Mouse (Mus musculus): ENCODE measurements around the gene Msgn1. TPM values are rescaled to one million over a fixed set of nuclear protein-coding genes. Genes with fewer than 3 reads are reported as not detected.

Gene Msgn1
- polyA plus RNA-seq, 1 experiment from 2014 or later = not detected

DNA sequence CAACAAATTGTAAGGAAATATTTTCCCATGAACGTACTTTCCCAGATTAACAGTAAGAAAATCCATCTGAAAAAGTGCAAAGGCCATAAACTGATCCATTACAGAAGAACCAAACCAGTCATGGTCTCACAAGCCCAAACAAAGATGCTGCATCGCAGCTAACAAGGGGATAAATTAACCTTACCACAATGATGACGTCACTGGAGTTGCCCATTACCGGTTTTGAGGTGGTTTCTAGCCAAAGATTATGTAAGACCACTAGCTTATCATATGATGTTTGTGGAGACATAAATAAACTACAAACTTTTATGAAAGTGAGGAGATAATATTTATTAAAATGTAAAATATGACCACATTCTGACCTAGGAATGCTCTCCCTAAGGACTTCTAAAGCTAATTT is 2.5 kb downstream of the Msgn1 start:
- no peak overlapping the region for H3K4me3 ChIP-seq (ENCODE audit: low read length)
- no peak overlapping the region for H3K27ac ChIP-seq (ENCODE audit: low read depth, low read length)
- H3K27me3 ChIP-seq (replicated peaks; ENCODE audit: control insufficient read depth, insufficient read depth, low read length) = no peaks in the 10 kb centered on the region
- H3K9ac ChIP-seq (ENCODE audit: low read depth, low read length) = no peak overlapping the region
- H3K4me1 ChIP-seq (ENCODE audit: control insufficient read depth, insufficient read depth, low read depth, low read length) = no peaks in the 10 kb centered on the region
- H3K9me3 ChIP-seq (ENCODE audit: control insufficient read depth, low read length) = no peaks in the 10 kb centered on the region
- no peak for ATAC-seq
- H3K4me2 ChIP-seq (ENCODE audit: low read length) = no peak overlapping the region
- WGBS = 84% methylated on average over 4 of the region's 4 CpGs
- no peaks in the 10 kb centered on the region for H3K36me3 ChIP-seq (ENCODE audit: control insufficient read depth, insufficient read depth, low read length)

DNA sequence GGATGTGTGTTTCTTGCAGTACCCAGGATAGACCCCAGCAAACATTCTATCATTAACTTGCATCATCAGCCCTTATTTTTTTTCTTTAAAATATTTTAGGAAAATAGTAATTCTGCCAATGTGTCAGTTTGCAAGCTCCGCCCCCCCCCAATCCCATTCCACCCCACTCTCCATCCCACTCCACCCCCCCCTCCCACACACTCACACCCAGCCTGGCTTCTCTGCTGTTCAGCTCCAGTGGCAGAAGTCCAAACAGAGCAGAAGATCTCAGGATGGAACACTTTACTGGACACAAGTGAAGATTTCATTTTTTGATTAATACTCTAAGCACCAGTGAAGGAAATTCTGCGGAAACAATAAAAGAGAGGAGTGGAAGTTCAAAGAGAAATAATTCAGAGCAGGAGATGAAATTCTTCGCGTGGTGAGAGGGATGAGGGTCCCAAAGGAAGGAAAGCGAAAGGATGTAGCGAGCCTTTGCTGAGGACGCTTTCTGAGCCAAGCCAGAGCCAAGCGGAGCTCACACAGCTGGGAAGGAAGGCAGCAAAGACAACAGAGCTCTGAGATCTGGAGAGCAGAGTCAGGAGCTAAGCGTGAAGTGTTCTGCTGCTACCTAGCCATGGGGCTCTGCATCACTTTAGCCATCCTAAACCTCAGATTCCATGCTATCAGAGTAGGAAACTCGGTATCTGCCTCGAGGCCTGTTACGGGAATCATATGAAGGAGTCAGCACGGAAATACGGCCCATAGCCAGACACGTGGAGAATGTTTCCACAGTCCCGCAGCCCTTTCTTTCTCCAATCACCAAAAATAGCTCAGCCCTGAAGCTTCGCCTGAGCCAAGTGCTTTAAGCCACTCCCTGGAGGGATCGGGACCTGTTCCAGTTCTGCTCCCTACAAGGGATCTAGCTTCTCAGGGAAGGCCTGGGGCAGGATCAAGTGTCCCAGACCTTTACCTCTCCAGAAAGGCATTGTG is 4.8 kb downstream of the Msgn1 start:
- no peaks in the 10 kb centered on the region for H3K9me3 ChIP-seq (ENCODE audit: control insufficient read depth, low read length)
- 77% methylated on average over 18 of the region's 18 CpGs for WGBS
- no peak overlapping the region for H3K27ac ChIP-seq (ENCODE audit: low read depth, low read length)
- H3K9ac ChIP-seq (ENCODE audit: low read depth, low read length) = no peak overlapping the region
- H3K4me3 ChIP-seq (ENCODE audit: low read length) = no peak overlapping the region
- H3K4me2 ChIP-seq (ENCODE audit: low read length) = no peak overlapping the region; the same call in 1 of the 2 replicates
- H3K4me1 ChIP-seq (ENCODE audit: control insufficient read depth, insufficient read depth, low read depth, low read length) = no peaks in the 10 kb centered on the region
- no peaks in the 10 kb centered on the region for H3K36me3 ChIP-seq (ENCODE audit: control insufficient read depth, insufficient read depth, low read length)
- ATAC-seq = no peak
- H3K27me3 ChIP-seq (replicated peaks; ENCODE audit: control insufficient read depth, insufficient read depth, low read length) = no peaks in the 10 kb centered on the region

DNA sequence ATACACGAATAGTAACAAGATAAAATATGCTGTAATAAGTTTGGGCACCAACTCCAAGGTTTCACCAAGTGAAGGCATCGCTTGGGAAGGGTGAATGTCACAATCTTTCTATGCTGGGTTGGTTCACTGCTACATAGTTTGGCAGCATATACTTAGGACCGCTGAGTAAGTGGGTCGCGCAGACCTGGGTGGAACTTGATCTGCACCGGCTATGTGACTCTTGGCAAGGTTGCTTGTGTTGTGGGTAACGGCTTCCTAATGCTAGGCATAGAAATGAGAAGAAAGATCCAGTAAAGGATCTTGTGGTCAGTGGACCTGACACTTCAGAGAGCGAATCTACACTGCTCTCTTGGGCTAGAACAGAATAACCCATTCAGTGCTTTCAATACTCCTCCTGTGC is 6.3 kb downstream of the Msgn1 start:
- Histone ChIP-seq H3K27me3 (replicated peaks; ENCODE audit: control insufficient read depth, insufficient read depth, low read length) (no peaks in the 10 kb centered on the region), H3K4me2 (ENCODE audit: low read length) (no peak overlapping the region), H3K36me3 (ENCODE audit: control insufficient read depth, insufficient read depth, low read length) (no peaks in the 10 kb centered on the region), H3K9ac (ENCODE audit: low read depth, low read length) (no peak overlapping the region), H3K9me3 (ENCODE audit: control insufficient read depth, low read length) (no peaks in the 10 kb centered on the region), H3K4me1 (ENCODE audit: control insufficient read depth, insufficient read depth, low read depth, low read length) (no peaks in the 10 kb centered on the region), H3K27ac (ENCODE audit: low read depth, low read length) (no peak overlapping the region), H3K4me3 (ENCODE audit: low read length) (no peak overlapping the region)
- WGBS = 95% methylated on average over 8 of the region's 8 CpGs
- ATAC-seq = no peak

DNA sequence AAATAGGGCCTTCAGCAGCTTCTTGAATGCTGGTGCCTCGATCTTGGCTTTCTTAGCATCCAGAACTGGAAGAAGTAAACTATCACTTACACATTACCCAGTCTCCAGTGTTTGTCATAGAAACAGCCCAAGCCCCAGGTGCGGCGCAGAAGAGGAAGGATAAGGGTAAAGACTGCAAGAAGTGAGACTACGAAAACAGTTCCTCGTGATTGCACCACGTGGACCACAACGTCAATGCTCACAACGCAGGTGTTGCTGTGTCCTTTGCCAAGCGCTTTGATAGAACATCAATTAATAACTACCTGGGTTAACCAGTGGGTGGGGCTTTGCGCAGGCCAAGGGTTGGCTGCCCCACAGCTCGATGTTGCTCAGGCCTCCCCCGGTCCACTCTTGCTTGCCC is 8.1 kb downstream of the Msgn1 start:
- Histone ChIP-seq H3K4me3 (ENCODE audit: low read length) (no peak overlapping the region), H3K9ac (ENCODE audit: low read depth, low read length) (no peak overlapping the region), H3K4me2 (ENCODE audit: low read length) (no peak overlapping the region), H3K4me1 (ENCODE audit: control insufficient read depth, insufficient read depth, low read depth, low read length) (no peaks in the 10 kb centered on the region), H3K9me3 (ENCODE audit: control insufficient read depth, low read length) (no peaks in the 10 kb centered on the region), H3K27ac (ENCODE audit: low read depth, low read length) (no peak overlapping the region), H3K36me3 (ENCODE audit: control insufficient read depth, insufficient read depth, low read length) (no peaks in the 10 kb centered on the region), H3K27me3 (replicated peaks; ENCODE audit: control insufficient read depth, insufficient read depth, low read length) (no peaks in the 10 kb centered on the region)
- 96% methylated on average over 12 of the region's 12 CpGs for WGBS
- no peak for ATAC-seq

DNA sequence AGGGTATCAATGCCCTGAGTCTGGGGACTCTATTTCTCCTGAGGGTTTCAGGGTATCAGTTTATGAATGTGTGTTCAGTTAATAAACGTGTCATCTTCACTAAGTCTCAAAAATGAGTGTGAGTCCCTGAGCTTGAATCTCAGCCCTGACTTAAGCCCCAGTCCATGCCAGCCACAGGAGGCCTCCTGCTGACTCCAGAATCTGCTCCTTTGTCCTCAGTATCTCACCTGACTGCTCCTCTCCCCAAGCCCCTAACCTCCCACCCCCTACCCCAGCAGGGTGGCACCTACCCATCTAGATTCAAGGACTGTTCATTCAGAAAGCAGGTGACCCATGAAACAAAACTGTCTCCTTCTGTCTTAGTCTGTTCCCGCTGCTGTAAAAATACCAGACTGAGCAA is 10.2 kb downstream of the Msgn1 start:
- ATAC-seq = no peak
- no peaks in the 10 kb centered on the region for H3K4me1 ChIP-seq (ENCODE audit: control insufficient read depth, insufficient read depth, low read depth, low read length)
- H3K9me3 ChIP-seq (ENCODE audit: control insufficient read depth, low read length) = no peaks in the 10 kb centered on the region
- no peak overlapping the region for H3K4me3 ChIP-seq (ENCODE audit: low read length)
- H3K27me3 ChIP-seq (replicated peaks; ENCODE audit: control insufficient read depth, insufficient read depth, low read length) = no peaks in the 10 kb centered on the region
- no peak overlapping the region for H3K27ac ChIP-seq (ENCODE audit: low read depth, low read length)
- H3K4me2 ChIP-seq (ENCODE audit: low read length) = no peak overlapping the region
- WGBS = 34% methylated on average over 2 of the region's 2 CpGs
- H3K9ac ChIP-seq (ENCODE audit: low read depth, low read length) = no peak overlapping the region
- H3K36me3 ChIP-seq (ENCODE audit: control insufficient read depth, insufficient read depth, low read length) = no peaks in the 10 kb centered on the region

DNA sequence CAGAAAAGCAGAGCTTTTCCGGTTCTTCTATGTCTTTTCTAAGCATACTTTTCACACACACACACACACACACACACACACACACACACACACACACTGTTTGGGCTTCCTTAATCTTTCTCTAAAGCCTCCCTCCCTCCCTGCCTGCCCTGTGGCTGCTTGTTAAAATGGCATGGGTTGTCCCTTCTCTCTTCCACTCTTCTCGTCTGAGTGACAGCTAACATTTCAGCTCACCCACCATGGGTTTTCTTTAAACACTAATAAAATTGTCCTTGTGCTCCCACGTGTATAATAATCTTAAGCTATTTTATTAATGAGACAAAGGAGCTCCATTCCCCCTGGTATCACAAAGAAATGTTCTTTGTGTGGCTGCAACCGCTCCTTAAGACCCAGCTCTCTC is 10.7 kb downstream of the Msgn1 start:
- no peaks in the 10 kb centered on the region for H3K27me3 ChIP-seq (replicated peaks; ENCODE audit: control insufficient read depth, insufficient read depth, low read length)
- no peaks in the 10 kb centered on the region for H3K9me3 ChIP-seq (ENCODE audit: control insufficient read depth, low read length)
- no peak overlapping the region for H3K9ac ChIP-seq (ENCODE audit: low read depth, low read length)
- no peak overlapping the region for H3K4me3 ChIP-seq (ENCODE audit: low read length)
- H3K4me2 ChIP-seq (ENCODE audit: low read length) = no peak overlapping the region
- no peaks in the 10 kb centered on the region for H3K36me3 ChIP-seq (ENCODE audit: control insufficient read depth, insufficient read depth, low read length)
- WGBS = 28% methylated on average over 4 of the region's 4 CpGs
- H3K27ac ChIP-seq (ENCODE audit: low read depth, low read length) = no peak overlapping the region
- H3K4me1 ChIP-seq (ENCODE audit: control insufficient read depth, insufficient read depth, low read depth, low read length) = no peaks in the 10 kb centered on the region
- ATAC-seq = no peak

DNA sequence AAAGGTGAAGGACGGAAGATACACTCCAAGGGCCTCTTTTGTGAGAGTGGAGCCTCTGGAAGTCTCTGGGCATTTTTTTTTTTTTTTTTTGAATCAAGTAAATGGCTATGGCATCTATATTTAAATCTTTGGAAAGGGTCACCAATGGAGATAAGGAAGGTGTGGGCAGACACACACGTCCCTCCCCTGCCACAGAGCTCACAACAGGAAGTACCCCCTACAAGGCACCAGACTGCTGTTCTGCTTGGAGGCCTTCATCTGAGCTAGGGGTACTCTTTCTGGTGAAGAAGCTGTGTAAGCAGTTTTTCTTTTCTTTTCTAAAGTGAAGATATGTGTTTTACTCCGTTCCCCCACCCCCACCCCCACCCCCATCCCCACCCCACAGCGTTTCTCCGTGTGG is 11.9 kb downstream of the Msgn1 start:
- no peak for ATAC-seq
- no peak overlapping the region for H3K4me3 ChIP-seq (ENCODE audit: low read length)
- WGBS = 51% methylated on average over 5 of the region's 5 CpGs
- H3K27me3 ChIP-seq (replicated peaks; ENCODE audit: control insufficient read depth, insufficient read depth, low read length) = no peaks in the 10 kb centered on the region
- no peak overlapping the region for H3K4me2 ChIP-seq (ENCODE audit: low read length)
- no peak overlapping the region for H3K27ac ChIP-seq (ENCODE audit: low read depth, low read length)
- no peak overlapping the region for H3K9ac ChIP-seq (ENCODE audit: low read depth, low read length)
- no peaks in the 10 kb centered on the region for H3K9me3 ChIP-seq (ENCODE audit: control insufficient read depth, low read length)
- no peaks in the 10 kb centered on the region for H3K36me3 ChIP-seq (ENCODE audit: control insufficient read depth, insufficient read depth, low read length)
- no peaks in the 10 kb centered on the region for H3K4me1 ChIP-seq (ENCODE audit: control insufficient read depth, insufficient read depth, low read depth, low read length)

DNA sequence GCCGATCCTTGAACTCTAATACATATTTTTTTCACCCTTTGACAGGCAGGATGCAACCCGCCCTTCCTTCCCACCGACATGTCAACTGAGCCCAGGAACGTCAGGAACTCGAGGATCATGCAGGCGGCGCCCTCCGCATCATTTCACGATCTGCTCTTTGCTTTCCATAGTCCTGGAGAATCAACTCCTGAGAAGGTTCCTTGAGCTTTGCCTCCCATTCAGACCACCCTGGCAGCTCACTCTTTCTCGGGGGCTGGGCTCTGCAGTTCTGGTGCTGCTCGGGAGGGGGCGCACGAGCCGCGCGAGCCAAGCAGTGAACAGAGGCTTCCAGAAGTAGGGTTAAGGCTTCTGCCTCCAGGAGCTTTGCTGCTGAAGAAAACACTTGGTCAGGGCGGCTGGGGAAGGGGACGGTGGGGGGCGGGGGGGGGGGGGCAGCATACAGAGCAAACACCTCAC is 12.6 kb downstream of the Msgn1 start:
- 11% methylated on average over 16 of the region's 19 CpGs for WGBS
- Histone ChIP-seq H3K4me3 (ENCODE audit: low read length) (0 out of 2 replicates have a peak overlapping the region, but pooled peaks have one; percentile 5), H3K27me3 (replicated peaks; ENCODE audit: control insufficient read depth, insufficient read depth, low read length) (no peaks in the 10 kb centered on the region), H3K9ac (ENCODE audit: low read depth, low read length) (peak overlapping the region; percentile 28; the same call in 1 of the 2 replicates), H3K4me1 (ENCODE audit: control insufficient read depth, insufficient read depth, low read depth, low read length) (no peaks in the 10 kb centered on the region), H3K36me3 (ENCODE audit: control insufficient read depth, insufficient read depth, low read length) (no peaks in the 10 kb centered on the region), H3K9me3 (ENCODE audit: control insufficient read depth, low read length) (no peaks in the 10 kb centered on the region), H3K27ac (ENCODE audit: low read depth, low read length) (no peak overlapping the region), H3K4me2 (ENCODE audit: low read length) (peak overlapping the region; percentile 51)
- peak; percentile 87 for ATAC-seq

DNA sequence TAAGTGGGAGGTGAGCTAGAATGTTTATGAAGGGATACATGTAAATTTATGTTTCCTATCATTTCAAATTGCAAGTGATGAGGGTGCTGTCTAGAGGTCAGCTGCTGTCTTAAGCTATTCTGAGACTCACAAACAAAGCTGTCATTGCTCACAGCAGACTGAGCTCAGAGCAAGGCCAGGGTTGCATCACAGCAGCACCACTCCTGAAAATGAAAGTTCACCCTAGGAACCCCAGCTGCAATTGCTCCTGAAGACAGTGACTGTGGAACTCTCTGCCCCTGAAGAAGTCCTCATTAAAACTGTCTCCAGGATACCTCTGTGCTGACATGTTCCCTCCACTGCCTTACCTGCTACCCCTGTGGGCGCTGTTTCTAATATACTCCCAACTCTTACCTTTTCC is 13.7 kb downstream of the Msgn1 start:
- Histone ChIP-seq H3K27ac (ENCODE audit: low read depth, low read length) (no peak overlapping the region), H3K4me1 (ENCODE audit: control insufficient read depth, insufficient read depth, low read depth, low read length) (no peaks in the 10 kb centered on the region), H3K36me3 (ENCODE audit: control insufficient read depth, insufficient read depth, low read length) (no peaks in the 10 kb centered on the region), H3K4me3 (ENCODE audit: low read length) (no peak overlapping the region), H3K9me3 (ENCODE audit: control insufficient read depth, low read length) (no peaks in the 10 kb centered on the region), H3K4me2 (ENCODE audit: low read length) (no peak overlapping the region), H3K27me3 (replicated peaks; ENCODE audit: control insufficient read depth, insufficient read depth, low read length) (no peaks in the 10 kb centered on the region), H3K9ac (ENCODE audit: low read depth, low read length) (no peak overlapping the region)
- ATAC-seq = no peak
- 71% methylated on average over 1 of the region's 1 CpGs for WGBS
